10 mouse cellular contexts compared by ENCODE assay signal in the genomic region with DNA sequence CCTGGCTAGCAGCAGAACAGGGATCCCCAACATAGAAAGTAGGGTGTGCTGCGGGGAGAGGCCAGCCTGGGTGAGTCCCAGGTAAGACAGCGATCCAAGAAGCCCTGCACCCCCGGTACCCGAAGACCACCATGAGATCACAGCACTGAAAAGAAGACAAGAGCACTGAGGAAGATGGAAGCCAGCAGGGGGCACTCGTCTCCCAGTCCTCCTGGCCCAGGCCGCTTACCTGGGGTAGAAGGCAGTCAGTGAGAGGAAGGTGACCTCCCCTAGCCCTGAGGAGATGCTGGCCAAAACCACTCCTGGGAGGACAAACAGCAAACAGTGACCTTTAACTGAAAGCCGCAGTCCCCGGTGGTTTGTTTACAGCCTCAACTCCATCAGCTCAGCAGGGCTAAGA. TPM values are rescaled to one million over a fixed set of nuclear protein-coding genes. Genes with fewer than 3 reads are reported as not detected.
DNase-seq lines count a peak whose midpoint lies in the region; ATAC-seq and TF ChIP-seq lines count a peak whose summit lies in the region.
"Had no signal": no experiment of that assay in that cellular context is flagged by ENCODE, and none has a peak within 500 bp of the region (broad histone marks: within the 10 kb centered on the region; RNA-seq: fewer than 3 reads in every experiment).

No protein-coding gene starts in this region.

- TF ChIP-seq RAD21 in CH12.LX (IDR thresholded peaks at IDR 0.05; ENCODE audit: low read depth, low read length), result peak; percentile 78

- TF ChIP-seq POLR2A in CH12.LX (IDR thresholded peaks at IDR 0.05; ENCODE audit: low read depth, low read length), result no peak

- H3K4me1 ChIP-seq in kidney, embryonic 15.5 days, result peaks cover 8% of the 10 kb centered on the region; the same call in 1 of the 2 replicates
- H3K4me1 ChIP-seq in CH12.LX (ENCODE audit: control insufficient read depth in 1 of 2, insufficient read depth in 2 of 2), result peaks cover 0 to 15% of the 10 kb centered on the region in 2 experiments; a peak in 2 of 4 replicates
- no peaks in the 10 kb centered on the region for H3K4me1 ChIP-seq in lung, embryonic 14.5 days (ENCODE audit: insufficient read depth)

- no peaks in the 10 kb centered on the region for H3K79me2 ChIP-seq in CH12.LX (replicated peaks; ENCODE audit: control insufficient read depth, extremely low read depth, insufficient read depth, poor library complexity, severe bottlenecking)

- no peak for ATAC-seq in kidney, embryonic 15.5 days (replicated peaks; ENCODE audit: low FRiP score)
- ATAC-seq in lung, embryonic 14.5 days (ENCODE audit: insufficient read depth), result no peak

- H3K4me3 ChIP-seq in kidney, embryonic 15.5 days (replicated peaks), result no peak overlapping the region
- no peak overlapping the region for H3K4me3 ChIP-seq in CH12.LX (replicated peaks in 1 of 3; ENCODE audit: low read depth in 2 of 3, low read length in 2 of 3, poor library complexity in 1 of 3)
- no peak overlapping the region for H3K4me3 ChIP-seq in lung, embryonic 14.5 days (ENCODE audit: low read depth, low read length)
- H3K4me3 ChIP-seq: heart, embryonic 15.5 days; neural tube, embryonic 12.5 days had no signal

- TF ChIP-seq EP300 in CH12.LX (IDR thresholded peaks at IDR 0.05; ENCODE audit: low read length), result no peak

- no peak overlapping the region for H3K27ac ChIP-seq in kidney, embryonic 15.5 days
- no peak overlapping the region for H3K27ac ChIP-seq in CH12.LX (ENCODE audit: insufficient read depth, low read depth)
- no peak overlapping the region for H3K27ac ChIP-seq in lung, embryonic 14.5 days (ENCODE audit: low read depth)
- H3K27ac ChIP-seq: heart, embryonic 15.5 days; neural tube, embryonic 12.5 days had no signal

- no peak overlapping the region for H3K9ac ChIP-seq in kidney, embryonic 15.5 days
- no peak overlapping the region for H3K9ac ChIP-seq in CH12.LX (ENCODE audit: insufficient read depth, low read depth)
- H3K9ac ChIP-seq in lung, embryonic 14.5 days, result no peak overlapping the region
- H3K9ac ChIP-seq: heart, embryonic 15.5 days; neural tube, embryonic 12.5 days had no signal

- in situ Hi-C loops in CH12.LX (cut with MboI; ENCODE audit: low pct_ligation_motif_present, low pct_unique_long_range_greater_than_20kb, low sequenced_read_pairs), result no loop called here

- peak; percentile 46 to 82; a peak in 3 of 4 replicates for TF ChIP-seq CTCF in CH12.LX (conservative IDR thresholded peaks at IDR 0.05 in 1 of 2, IDR thresholded peaks at IDR 0.05 in 1 of 2; ENCODE audit: low read depth in 2 of 2, low read length in 2 of 2)
- TF ChIP-seq CTCF in lung, embryonic 14.5 days (IDR thresholded peaks at IDR 0.05; ENCODE audit: low read depth), result peak; percentile 73

- no peaks in the 10 kb centered on the region for H3K9me3 ChIP-seq in kidney, embryonic 15.5 days (replicated peaks)
- no peaks in the 10 kb centered on the region for H3K9me3 ChIP-seq in CH12.LX (replicated peaks; ENCODE audit: low read length)
- no peaks in the 10 kb centered on the region for H3K9me3 ChIP-seq in lung, embryonic 14.5 days (ENCODE audit: low read depth, low read length)
- H3K9me3 ChIP-seq: heart, embryonic 15.5 days; neural tube, embryonic 12.5 days had no signal

- DNase-seq in adrenal gland, adult (ENCODE audit: inconsistent age in 2 of 2, low spot score in 1 of 2), result peak; percentile 34 to 69
- DNase-seq in adrenal gland, adult 2 months, result no peak
- peak; percentile 80 for DNase-seq in kidney, adult 18-20 months
- DNase-seq in CH12.LX (ENCODE audit: extremely low read depth), result no peak
- peak; percentile 16 for DNase-seq in embryo, embryonic 9.5 days (ENCODE audit: extremely low spot score)
- DNase-seq in lung, embryonic 14.5 days, result peak; percentile 51
- DNase-seq in thymus, postnatal 25 days, result peak; percentile 64

- H3K4me2 ChIP-seq in kidney, embryonic 15.5 days, result no peak overlapping the region
- no peak overlapping the region for H3K4me2 ChIP-seq in CH12.LX (ENCODE audit: insufficient read depth, low read depth, poor library complexity, severe bottlenecking)
- no peak overlapping the region for H3K4me2 ChIP-seq in lung, embryonic 14.5 days
- H3K4me2 ChIP-seq: heart, embryonic 15.5 days; neural tube, embryonic 12.5 days had no signal

- 64% methylated on average over 8 of the region's 8 CpGs for WGBS in kidney, embryonic 15.5 days
- WGBS in lung, embryonic 14.5 days, result 40% methylated on average over 8 of the region's 8 CpGs

- peaks cover 26% of the 10 kb centered on the region for H3K36me3 ChIP-seq in kidney, embryonic 15.5 days
- peaks cover 37 to 76% of the 10 kb centered on the region in 2 experiments for H3K36me3 ChIP-seq in CH12.LX (replicated peaks in 1 of 2; ENCODE audit: control insufficient read depth in 1 of 2, insufficient read depth in 1 of 2, low read length in 1 of 2)
- H3K36me3 ChIP-seq in lung, embryonic 14.5 days (ENCODE audit: insufficient read depth), result peaks cover 11% of the 10 kb centered on the region; the same call in 1 of the 2 replicates

- no peaks in the 10 kb centered on the region for H3K27me3 ChIP-seq in kidney, embryonic 15.5 days
- no peaks in the 10 kb centered on the region for H3K27me3 ChIP-seq in CH12.LX (replicated peaks)
- H3K27me3 ChIP-seq in lung, embryonic 14.5 days (ENCODE audit: insufficient read depth, low read length), result no peaks in the 10 kb centered on the region
- H3K27me3 ChIP-seq: heart, embryonic 15.5 days; neural tube, embryonic 12.5 days had no signal

- dilution Hi-C loops in CH12.LX (cut with MboI; ENCODE audit: extremely low pct_ligation_motif_present, extremely low pct_unique_long_range_greater_than_20kb, low sequenced_read_pairs), result no loop called here

TF ChIP-seq in CH12.LX, 34 proteins besides CTCF, POLR2A, EP300 and RAD21:
- no peak for TF ChIP-seq IRF4 (IDR thresholded peaks at IDR 0.05; ENCODE audit: low read depth, low read length)
- peak; percentile 91 for TF ChIP-seq SMC3 (IDR thresholded peaks at IDR 0.05; ENCODE audit: low read depth, low read length)
- TF ChIP-seq MAFK (IDR thresholded peaks at IDR 0.05; ENCODE audit: insufficient replicate concordance, low read length), result no peak
- TF ChIP-seq HCFC1 (IDR thresholded peaks at IDR 0.05; ENCODE audit: low read depth, low read length), result no peak
- no peak for TF ChIP-seq CHD2 (IDR thresholded peaks at IDR 0.05; ENCODE audit: low read length)
- TF ChIP-seq USF1 (IDR thresholded peaks at IDR 0.05; ENCODE audit: low read depth, low read length), result no peak
- no peak for TF ChIP-seq USF2 (conservative IDR thresholded peaks at IDR 0.05; ENCODE audit: low read depth, low read length)
- TF ChIP-seq ZC3H11A (IDR thresholded peaks at IDR 0.05; ENCODE audit: low read depth, low read length), result peak; percentile 34; the same call in 1 of the 2 replicates
- no peak for TF ChIP-seq ZNF384 (IDR thresholded peaks at IDR 0.05; ENCODE audit: low read depth, low read length)
- no peak for TF ChIP-seq JUND (conservative IDR thresholded peaks at IDR 0.05; ENCODE audit: low read depth, low read length)
- TF ChIP-seq KAT2A (IDR thresholded peaks at IDR 0.05; ENCODE audit: insufficient replicate concordance, low read length), result no peak
- no peak for TF ChIP-seq MEF2A (IDR thresholded peaks at IDR 0.05; ENCODE audit: borderline replicate concordance, low read depth, low read length)
- no peak for TF ChIP-seq ETS1 (conservative IDR thresholded peaks at IDR 0.05; ENCODE audit: low read depth, low read length)
- no peak for TF ChIP-seq RCOR1 (conservative IDR thresholded peaks at IDR 0.05; ENCODE audit: low read depth, low read length)
TF ChIP-seq in CH12.LX: peak in this region for 2.

RNA-seq across cellular contexts. Expression of a gene that starts 5.6 kb away (rescaled TPM):
- 1 to 10 TPM; 2.0 to 4.7 TPM for total RNA-seq in adrenal gland, adult 2 months (2021)
- polyA plus RNA-seq in adrenal gland, adult 2 months (2012; rRNA removed), result 5.3 and 7.5 TPM in 2 replicates
- 0.72 and 0.82 TPM in 2 replicates for polyA plus RNA-seq in kidney, embryonic 15.5 days (2015; fragmentation: Nextera tagmentation; extraction: Ambion mirVana)
- 1.3 and 1.8 TPM in 2 replicates for total RNA-seq in CH12.LX (2012; rRNA removed)
- 1.5 and 1.6 TPM in 2 replicates for total RNA-seq in CH12.LX (2014; rRNA removed)
- polyA plus RNA-seq in CH12.LX (2012; ENCODE audit: insufficient read length, low read depth), result 9.7 and 10.1 TPM in 2 replicates
- 0.32 and 0.54 TPM in 2 replicates for polyA plus RNA-seq in lung, embryonic 14.5 days (2014; fragmentation: Nextera tagmentation; extraction: Ambion mirVana)

RNA-seq across cellular contexts. Expression of a gene that starts 6.4 kb away (rescaled TPM):
- 10 to 100 TPM; 33.2 to 47.4 TPM for total RNA-seq in adrenal gland, adult 2 months (2021)
- polyA plus RNA-seq in adrenal gland, adult 2 months (2012; rRNA removed), result 52.8 and 56.1 TPM in 2 replicates
- polyA plus RNA-seq in kidney, embryonic 15.5 days (2015; fragmentation: Nextera tagmentation; extraction: Ambion mirVana), result 36.0 and 38.8 TPM in 2 replicates
- total RNA-seq in CH12.LX (2012; rRNA removed) (20.7 and 21.9 TPM in 2 replicates), CH12.LX (2014; rRNA removed) (19.1 and 19.2 TPM in 2 replicates)
- polyA plus RNA-seq in CH12.LX (2012; ENCODE audit: insufficient read length, low read depth), result 46.2 and 47.2 TPM in 2 replicates
- polyA plus RNA-seq in lung, embryonic 14.5 days (2014; fragmentation: Nextera tagmentation; extraction: Ambion mirVana), result 24.1 and 27.3 TPM in 2 replicates

RNA-seq across cellular contexts. Expression of a gene that starts 13.0 kb away (rescaled TPM):
- total RNA-seq in adrenal gland, adult 2 months (2021), result 100 to 1,000 TPM; 236 to 240 TPM
- polyA plus RNA-seq in adrenal gland, adult 2 months (2012; rRNA removed), result 97.2 and 133 TPM in 2 replicates
- polyA plus RNA-seq in kidney, embryonic 15.5 days (2015; fragmentation: Nextera tagmentation; extraction: Ambion mirVana), result 231 and 236 TPM in 2 replicates
- total RNA-seq in CH12.LX (2012; rRNA removed), result 246 and 276 TPM in 2 replicates
- 194 and 202 TPM in 2 replicates for total RNA-seq in CH12.LX (2014; rRNA removed)
- 330 and 348 TPM in 2 replicates for polyA plus RNA-seq in CH12.LX (2012; ENCODE audit: insufficient read length, low read depth)
- polyA plus RNA-seq in lung, embryonic 14.5 days (2014; fragmentation: Nextera tagmentation; extraction: Ambion mirVana), result 169 and 183 TPM in 2 replicates

RNA-seq across cellular contexts. Expression of a gene that starts 15.6 kb away (rescaled TPM):
- not detected for total RNA-seq in adrenal gland, adult 2 months (2021)
- 0.13 and 0.19 TPM in 2 replicates for polyA plus RNA-seq in adrenal gland, adult 2 months (2012; rRNA removed)
- polyA plus RNA-seq in kidney, embryonic 15.5 days (2015; fragmentation: Nextera tagmentation; extraction: Ambion mirVana), result not detected in 2 replicates
- total RNA-seq in CH12.LX (2012; rRNA removed) (not detected in 2 replicates), CH12.LX (2014; rRNA removed) (not detected in 2 replicates)
- 0.31 TPM in 1 of 2 replicates, not detected in the other for polyA plus RNA-seq in CH12.LX (2012; ENCODE audit: insufficient read length, low read depth)
- polyA plus RNA-seq in lung, embryonic 14.5 days (2014; fragmentation: Nextera tagmentation; extraction: Ambion mirVana), result not detected in 2 replicates
- polyA plus RNA-seq: neural tube, embryonic 12.5 days had no signal

RNA-seq across cellular contexts. Expression of a gene that starts 51.5 kb away (rescaled TPM):
- total RNA-seq in adrenal gland, adult 2 months (2021), result 10 to 100 TPM; 22.9 to 26.3 TPM
- polyA plus RNA-seq in adrenal gland, adult 2 months (2012; rRNA removed), result 2.8 and 4.4 TPM in 2 replicates
- 9.7 and 13.6 TPM in 2 replicates for polyA plus RNA-seq in kidney, embryonic 15.5 days (2015; fragmentation: Nextera tagmentation; extraction: Ambion mirVana)
- total RNA-seq in CH12.LX (2012; rRNA removed) (4.9 and 13.9 TPM in 2 replicates), CH12.LX (2014; rRNA removed) (5.5 and 6.4 TPM in 2 replicates)
- 12.5 and 13.5 TPM in 2 replicates for polyA plus RNA-seq in CH12.LX (2012; ENCODE audit: insufficient read length, low read depth)
- polyA plus RNA-seq in lung, embryonic 14.5 days (2014; fragmentation: Nextera tagmentation; extraction: Ambion mirVana), result 9.7 and 10.7 TPM in 2 replicates

Comparison
In these comparisons a context has a peak if more than half of its experiments do, and no peak if none do; other contexts are left out.
1. DNase-seq: peak in adrenal gland, adult (2 of 2), kidney, adult 18-20 months (single experiment), embryo, embryonic 9.5 days (single experiment), lung, embryonic 14.5 days (single experiment) and thymus, postnatal 25 days (single experiment); none in adrenal gland, adult 2 months (single experiment) and CH12.LX (single experiment).